Mouse (Mus musculus) right cerebral cortex, postnatal 36 days (tissue): Measurements from ENCODE around the gene Syce2.

Experiments
- DNase-seq, 2 experiments: peaks; one replicate each; pipeline ENCODE4 v3.0.0; 2022; ENCODE audit warnings: low spot score in 2 of 2, mixed read lengths in 1 of 2

Syce2 gene

DNA sequence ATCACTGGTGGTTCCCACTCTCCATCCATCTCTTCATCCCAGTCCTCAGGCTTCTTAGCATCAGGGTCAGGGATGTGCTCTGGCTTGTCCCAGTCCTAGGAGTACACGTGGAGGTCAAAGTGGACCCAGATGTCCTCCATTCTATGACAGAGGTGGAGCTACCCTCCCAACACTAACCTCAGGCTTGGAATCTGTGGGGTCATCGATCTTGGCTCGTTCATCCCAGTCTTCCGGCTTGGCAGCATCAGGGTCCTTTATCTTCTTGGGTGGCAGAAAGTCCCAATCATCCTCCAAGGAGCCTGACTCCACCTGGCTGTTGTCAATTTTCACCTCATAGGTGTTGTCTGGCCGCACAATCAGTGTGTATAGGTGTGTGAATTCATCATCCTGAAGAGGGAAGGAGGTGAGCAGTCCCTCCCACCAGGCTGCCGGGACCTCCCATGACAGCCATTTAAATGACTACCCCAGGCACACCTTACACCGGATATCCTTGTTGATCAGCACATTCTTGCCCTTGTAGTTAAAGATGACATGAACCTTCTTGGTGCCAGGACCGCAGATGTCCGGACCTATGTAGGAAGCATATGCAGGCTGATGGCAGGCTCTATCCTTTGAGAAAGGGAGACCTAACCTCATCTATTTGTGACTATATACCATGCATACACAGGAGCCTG, 27.4 kb upstream of the Syce2 start:
- no peak for DNase-seq

DNA sequence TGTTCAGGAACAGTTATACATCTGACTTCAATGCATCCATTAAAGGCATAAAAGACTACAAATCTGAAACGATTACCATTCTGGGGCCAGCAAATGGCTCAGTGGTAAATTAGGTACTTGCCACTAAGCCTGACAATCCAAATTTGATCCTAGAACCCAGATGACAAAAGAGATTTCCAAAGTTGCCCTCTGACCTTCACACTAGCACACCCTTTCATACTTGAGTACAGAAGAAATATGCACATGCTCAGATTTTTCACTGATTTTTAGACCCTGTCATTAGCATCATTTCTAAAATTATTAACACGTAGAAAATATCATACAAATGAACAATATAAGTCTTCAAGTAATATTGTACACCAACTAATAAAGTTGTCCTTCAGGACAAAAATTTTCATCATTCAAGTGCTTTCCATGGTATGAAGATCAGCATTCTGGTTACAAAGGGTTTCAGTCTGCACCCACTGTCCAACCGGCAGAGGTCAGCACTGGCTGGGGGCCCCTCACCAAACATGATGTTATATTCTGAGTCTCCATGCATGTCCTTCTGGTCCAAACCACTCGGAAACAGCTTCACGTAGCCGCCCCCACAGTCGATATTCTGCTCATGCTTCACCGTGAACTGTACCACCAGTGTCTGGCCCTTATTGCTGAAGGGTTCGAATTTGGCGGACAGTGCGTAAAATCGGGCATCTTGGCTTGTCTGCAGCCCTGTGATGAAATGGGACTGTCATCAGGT, 26.4 kb upstream of the Syce2 start:
- no peak for DNase-seq

DNA sequence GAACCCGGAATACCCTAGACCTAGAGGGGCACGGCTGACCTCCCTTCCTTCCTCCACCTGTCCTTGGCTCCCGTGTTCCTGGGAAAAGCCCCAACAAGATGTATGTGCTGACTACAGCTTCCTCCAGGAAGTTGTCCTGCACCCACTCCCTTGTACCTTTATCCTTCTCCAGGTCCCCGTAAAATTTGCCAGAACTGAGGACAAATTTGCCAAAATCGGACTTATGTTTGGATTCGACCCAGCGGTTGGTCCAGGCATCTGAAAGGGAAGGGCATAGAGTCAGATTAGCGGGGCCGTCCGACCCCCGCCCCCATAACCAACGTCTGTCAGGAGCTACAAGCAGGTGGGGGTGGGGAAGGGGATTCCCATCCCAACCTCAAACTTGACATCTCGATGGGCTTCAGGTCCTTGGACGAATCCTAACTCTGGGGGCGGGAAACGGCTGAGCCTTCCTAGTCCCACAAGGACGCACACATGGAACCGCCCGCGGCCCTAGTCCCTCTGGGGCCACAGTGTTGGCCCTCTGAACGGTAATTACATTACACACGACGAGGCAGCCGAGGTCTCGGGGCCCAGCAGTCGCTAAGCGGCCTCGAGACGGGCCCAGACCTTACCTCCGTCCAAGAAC, 25.7 kb upstream of the Syce2 start:
- DNase-seq: no peak

DNA sequence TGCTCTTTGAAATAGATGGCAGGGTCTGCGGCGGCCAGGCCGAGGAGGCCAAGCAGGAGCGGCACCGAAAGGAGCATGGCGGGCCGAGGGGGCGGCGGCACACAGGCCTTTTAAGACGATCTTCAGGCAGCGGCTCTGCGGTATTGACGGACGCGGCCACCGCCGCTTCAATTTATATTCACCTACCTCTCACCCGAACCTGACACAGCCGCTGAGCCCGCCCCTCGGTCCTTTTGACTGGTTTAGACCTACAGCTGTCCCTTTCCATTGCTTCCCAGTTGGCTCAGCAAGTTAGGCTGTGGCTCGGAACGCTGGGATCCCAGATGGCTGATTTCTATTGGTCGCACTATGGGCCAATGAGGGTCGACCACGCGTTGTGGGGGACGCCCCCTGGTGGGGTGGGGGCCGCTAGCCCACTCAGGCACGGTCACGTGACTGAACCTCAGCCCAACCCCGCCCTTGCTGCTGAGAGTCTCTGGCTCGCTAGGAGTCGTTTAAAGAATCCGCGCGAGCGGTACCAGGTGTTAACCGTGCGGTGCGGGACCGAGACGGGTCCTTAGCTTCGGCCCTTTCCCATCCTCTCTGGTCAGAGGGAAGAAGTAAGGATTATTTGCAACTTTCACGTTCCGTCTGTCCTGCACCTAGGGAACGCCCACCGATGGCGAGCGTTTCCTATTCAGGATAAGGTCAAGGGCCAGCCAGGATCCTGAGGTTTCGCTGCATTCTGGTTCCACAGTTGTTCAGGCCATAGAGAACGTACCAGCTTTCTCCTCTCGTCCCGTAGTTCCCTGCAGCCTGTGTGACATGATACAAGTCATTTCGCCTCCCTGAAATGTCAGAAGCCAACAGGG, 25.0 kb upstream of the Syce2 start, which contains the start of gene Calr:
Gene Calr (minus strand): TSS at position 213 of the 851 bp plus-strand sequence.
- peak; percentile 100 for DNase-seq

DNA sequence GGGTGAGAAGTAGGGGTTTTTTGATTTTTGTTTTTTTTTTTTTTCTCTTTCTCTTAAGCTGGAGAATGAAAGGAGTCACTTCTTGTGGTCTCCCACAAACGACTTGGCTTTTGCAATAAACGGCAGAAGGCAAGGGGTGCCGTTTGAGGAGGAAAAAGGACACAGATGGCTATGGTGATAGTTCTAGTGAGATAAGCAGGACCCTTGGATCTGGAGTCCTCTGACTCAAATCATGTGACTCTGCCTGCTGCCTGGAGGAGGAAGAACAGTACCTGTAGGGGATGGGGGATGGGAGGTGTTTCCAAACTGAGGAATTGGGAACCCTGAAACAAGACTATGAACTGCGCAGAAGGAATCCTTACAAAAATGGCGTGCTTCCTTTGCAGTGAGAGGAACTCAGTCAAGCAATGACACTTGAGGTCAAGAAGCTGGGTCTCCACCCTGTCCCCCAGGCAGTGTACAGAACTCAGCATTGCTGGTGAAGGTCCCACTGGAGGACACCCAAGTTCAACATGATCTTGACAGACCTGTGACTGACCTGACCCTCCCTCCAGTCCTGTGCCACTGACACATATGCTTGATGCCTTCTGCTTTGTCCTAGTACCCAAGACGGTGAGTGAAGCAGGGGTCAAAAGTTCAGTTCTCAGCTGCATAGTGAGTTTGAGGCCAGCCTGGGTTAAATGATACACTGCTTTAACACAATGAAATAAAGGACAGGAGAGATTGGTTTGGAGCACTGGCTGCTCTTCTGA, 24.1 kb upstream of the Syce2 start:
- DNase-seq: no peak

DNA sequence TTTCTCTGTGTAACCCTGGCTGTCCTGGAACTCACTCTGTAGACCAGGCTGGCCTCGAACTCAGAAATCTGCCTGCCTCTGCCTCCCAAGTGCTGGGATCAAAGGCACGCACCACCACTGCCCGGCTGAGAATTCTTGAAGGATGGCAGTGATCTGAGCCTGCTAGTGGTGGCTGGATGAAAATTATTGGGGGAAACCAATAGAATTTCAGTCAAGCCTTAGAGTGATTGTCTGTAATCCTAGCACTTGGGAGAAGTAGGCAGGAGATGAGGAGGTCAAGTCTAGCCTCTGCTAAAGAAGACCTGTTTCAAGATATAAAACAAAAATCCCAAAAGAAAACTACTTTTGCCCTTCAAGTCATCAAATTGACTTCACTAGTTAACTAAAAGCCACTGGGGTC, 15.5 kb upstream of the Syce2 start:
- no peak for DNase-seq

DNA sequence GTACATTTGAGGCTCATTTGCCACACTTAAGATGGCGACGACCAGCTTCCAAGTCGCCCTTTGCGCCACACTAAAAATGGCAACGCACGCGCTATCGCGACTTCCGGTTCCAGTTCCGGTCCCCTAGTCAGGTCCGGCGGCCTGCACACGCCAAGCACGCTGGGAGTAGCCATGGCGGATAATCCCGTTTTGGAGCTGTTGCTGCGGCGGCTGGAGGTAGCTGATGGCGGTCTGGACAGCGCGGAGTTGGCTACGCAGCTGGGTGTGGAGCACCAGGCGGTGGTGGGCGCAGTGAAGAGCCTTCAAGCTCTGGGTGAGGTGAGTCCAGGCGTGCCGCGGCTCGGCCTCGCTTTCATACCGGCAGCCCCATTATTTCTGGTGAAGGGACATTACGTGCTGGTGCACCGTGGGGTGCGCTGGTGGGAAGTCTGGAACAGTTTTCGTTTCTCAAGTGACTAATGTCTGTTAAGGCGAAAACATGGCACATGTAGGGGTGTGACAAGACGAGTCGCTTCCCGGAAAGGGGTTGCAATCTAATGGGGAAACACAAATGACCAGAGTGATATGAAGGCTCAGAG, 15.0 kb upstream of the Syce2 start, which contains the start of gene Farsa:
Gene Farsa (plus strand): TSS at position 126 of the 578 bp plus-strand sequence.
- peak; percentile 87 to 91 for DNase-seq

DNA sequence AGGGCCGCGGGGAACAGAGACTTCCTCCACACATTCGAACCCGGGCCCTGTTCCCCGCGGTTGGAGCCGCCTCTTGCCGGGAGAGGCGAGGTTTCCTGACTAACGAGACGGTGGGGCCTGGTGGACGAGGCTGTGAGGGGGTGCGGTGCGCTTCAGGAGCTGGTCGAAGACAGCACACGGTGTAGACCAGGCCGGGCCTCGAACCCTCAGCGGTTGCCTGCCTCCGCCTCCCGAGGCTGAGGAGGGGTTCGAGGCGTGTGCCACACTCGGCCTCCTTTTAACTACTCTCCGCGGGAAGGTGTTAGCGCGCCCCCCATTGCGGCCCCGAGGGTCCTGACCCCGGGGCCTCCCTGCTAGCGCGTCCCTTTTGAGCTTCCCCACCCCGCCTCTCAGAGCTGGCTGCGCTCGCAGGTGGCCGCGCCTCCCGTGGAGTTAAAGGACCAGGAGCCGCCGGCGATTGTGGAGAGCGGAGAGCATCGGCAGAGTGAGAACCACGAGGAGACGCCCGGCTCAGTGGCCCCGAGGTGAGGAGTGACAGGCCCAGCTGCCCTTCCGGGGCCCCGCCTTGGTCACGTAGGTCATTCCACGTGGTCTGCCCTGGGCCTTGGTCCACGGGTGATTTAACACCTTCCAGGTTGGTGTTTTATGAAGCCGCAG, 526 bp downstream of the Syce2 start:
- no peak for DNase-seq

DNA sequence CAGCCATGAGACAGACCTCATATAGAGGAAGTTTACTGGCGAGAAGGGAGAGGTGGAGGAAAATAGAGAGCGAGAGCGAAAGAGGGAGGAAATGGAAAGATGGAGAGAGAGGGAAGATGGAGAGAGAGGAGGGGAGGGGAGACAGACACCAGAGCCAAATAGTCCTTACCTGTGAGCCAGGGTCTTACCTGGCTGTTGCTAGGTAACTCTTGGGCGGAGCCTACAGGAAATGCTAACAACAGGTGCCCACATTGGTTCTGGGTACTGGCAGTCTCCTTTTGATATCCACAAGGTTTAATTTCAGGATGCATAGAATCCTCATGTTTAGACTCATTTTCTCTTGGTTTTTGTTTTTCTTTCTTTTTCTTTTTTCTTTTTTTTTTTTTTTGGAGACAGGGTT, 1.1 kb downstream of the Syce2 start:
- no peak for DNase-seq

DNA sequence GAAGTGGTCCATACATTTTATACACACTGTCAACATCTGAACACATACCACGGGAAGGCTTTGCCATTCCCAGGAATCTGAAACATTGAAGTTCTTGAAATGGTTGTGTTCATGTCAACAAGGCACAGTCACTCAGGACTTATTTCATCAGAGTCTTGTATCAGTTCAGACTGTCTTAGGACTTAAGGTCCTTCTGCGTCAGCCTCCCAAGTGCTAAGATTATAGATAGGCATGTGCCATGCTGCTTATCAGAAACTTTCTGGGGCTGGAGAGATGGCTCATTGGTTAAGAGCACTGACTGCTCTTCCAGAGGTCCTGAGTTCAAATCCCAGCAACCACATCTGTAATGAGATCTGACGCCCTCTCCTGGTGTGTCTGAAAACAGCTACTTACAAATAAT, 2.4 kb downstream of the Syce2 start:
- no peak for DNase-seq

DNA sequence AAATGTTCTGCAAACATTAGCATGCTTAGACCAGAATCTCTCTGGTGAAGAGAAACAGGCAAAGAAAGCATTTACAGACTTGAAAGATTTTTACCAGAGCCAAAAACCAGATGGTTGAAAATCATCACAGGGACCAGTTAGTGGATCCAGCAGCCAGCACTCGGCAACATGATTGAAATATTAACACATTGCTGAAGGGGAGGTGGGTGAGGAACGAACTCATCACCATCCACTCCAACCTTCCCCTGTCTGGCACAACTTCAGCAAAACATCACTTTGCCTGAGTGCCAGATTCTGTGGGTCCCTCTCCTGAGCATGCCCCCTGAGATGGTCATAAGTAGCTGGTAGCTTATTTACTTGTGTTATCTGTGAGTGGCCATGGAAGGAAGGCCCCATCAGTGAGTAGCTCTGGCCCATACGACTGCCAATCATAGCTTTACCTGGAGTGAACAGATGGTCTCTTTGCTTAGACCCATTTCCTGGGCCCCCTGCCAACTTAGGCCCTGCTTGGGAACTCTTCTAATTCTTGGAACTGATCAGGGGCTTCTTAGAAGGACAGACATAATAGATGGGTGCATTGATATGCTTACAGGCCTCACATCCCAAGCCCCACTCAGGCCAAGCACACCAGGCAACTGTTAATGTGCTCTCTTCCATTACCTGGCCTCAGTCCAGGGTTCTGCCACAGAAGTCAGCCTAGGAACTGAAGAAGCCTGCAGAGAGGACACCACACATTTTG, 5.6 kb downstream of the Syce2 start:
- DNase-seq: no peak

DNA sequence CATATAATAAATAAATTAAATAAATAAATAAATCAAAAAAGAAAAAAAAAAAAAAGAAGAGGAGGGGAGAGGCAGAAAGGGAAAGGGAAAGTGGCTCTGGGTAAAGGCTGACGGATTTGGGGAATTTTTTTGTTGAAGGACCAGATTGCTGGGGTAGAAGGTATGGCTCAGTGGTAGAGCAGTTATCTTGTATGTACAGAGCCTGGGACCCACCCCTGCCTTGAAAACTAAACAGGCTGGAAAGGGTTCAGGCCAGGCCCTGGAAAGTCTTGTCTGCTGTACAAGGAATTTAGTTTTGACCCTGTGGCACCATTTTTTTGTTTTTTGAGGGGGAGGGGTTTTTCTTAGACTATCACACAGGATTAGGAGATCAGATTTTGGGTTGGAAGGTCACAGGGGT, 7.0 kb downstream of the Syce2 start:
- no peak for DNase-seq

DNA sequence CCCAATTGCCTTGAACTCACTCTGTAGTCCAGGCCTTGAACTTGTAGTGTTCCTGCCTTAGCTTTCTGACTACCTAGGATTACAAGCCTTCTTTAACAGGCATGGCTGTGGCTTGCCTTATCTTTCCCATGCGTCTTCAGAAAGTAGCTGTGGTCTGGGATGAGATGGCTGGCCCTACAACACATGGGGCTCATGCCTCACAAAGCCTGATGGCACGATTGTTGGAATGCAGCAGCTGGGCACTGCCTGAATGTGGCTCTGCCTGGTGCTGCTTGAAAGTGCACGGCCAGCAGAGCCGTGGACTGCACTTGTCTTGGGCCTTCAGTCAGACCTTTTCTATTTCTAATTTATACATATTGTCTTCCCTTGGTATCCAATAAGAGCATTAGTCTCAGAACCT, 12.8 kb downstream of the Syce2 start:
- DNase-seq: no peak

DNA sequence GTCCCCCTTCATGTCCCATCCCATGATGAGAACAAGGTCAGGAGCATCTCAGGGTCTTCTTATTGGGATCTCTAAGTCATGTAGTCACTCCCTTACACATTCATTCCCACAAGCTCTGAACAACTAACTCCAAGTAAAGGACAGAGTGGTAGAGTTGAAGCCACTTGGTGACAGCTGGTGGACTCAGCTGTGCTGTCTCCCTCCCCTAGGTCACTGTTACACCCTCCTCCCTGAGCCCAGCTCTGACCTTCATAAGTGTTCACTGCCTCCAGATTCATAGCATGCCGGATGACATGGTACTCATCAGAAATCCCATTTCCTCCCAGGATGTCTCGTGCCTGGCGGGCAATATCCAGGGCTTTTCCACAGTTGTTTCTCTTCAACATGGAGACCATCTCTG, 16.4 kb downstream of the Syce2 start:
- DNase-seq: no peak

DNA sequence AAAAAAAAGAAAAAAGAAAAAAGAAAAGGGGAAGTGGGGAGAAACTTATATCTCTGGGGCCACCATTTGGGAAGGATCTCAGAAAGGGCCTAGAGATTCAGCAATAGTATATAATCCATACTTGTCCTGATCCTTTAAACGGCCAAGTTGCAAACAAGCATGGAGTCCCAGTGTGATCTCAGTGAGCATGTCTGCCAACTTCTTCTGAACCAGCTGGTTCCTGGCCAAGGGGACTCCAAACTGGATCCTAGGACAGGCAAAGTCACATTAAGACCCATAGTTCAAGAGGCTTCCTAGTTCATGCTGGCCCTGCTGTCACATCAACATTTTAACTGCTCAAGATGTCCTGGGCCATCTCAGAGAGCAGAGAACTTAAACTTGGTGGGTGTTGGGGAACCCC, 17.2 kb downstream of the Syce2 start:
- no peak for DNase-seq

DNA sequence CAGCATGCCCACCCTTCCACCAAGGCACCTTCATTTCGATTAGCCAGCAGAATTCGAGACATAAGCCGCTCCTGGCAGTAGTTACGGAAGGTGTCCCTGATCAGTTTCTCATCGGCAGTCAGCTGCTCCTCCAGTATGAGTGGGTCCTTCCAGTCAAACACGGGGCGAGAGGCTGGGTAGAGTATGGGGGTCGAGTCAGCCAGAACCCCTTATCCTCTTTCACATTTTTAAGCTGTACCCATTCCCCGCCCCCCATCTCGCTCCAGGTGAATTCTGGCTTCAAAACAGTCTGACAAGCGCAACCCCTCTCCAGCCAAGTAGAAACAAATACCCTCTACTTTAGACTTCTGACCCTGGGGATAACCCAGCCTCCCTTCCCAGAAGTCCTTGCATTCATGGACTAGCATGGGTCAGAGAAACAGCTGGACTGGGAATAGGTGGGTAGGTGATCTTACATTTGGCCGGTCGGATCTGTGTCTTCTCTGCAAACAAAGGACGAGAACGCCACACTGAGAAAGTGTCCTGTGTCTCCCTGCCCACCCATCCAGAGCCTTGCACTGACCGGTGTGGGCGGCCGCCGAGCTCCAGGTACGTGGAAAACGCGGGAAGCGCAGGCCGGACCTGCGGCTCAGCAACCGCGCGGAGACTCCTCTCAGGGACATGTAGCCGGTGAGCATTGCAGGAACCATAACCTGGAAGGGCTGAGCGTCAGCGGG, 21.2 kb downstream of the Syce2 start:
- no peak for DNase-seq

DNA sequence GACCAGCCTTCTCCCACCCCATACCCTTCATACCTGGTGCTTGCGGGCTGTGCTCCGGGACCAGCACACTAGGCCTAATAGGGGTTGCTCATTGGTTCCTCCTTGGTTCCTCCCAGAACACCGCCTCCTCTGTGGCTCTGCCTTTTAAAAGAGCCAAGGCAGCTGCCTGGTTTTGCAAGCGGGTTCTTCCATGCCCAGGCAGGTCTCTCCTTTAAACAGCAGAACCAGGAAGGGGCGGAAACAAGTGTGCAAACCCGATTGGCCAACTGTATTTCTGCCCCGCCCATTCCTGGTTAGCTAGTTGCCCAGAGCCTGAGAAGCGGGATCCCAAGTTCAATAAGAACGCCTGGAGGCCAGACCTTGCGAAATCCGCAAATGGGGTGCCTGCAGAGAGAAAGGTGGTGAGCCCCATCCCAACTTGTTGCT, 21.8 kb downstream of the Syce2 start, which contains the start of gene Gcdh:
Gene Gcdh (minus strand): TSS at position 213 of the 426 bp plus-strand sequence.
- DNase-seq: peak; percentile 91 to 96

DNA sequence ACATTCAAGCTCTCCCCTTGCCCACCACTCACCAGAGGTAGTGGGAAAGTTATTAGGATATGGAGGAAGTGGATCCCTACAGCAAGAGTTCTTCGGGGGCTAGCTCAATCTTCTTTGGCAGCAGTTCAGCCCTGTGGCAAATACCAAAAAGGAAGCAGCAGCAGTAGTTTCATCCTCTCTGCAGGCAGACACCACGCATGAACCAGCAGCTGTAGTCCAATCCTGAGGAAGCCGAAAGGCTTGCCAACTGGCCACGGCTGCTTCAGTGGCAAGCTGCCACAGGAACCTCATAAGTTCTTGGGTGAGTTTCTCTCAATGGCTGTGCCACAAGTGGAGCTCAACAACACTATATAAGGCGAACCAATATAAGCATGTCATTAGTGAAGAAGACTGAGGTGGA, 24.1 kb downstream of the Syce2 start:
- no peak for DNase-seq

DNA sequence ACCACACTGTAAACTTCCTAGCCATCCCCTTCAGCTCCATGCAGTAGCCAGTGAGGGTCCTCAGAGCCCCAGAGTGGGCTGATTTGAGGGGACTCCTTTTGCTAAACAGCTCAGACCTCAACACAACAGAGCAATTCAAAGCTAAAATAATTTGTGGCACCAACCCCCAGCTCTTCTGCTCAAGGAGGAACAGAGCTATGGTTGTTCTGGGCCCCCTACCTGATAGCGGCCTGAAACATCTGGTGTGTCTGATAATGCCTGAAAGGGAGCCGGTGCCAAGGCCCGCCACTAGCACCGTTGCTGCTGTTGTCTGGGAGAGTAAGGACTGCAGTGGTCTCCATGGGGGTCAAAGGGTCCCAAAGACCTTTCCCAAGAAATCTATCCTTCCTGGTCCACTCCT, 29.2 kb downstream of the Syce2 start:
- DNase-seq: no peak
